Mouse (Mus musculus) adrenal gland, postnatal 25 days (tissue): ENCODE data around the gene Scgb2b7. TPM values are rescaled to one million over a fixed set of nuclear protein-coding genes. Genes with fewer than 3 reads are reported as not detected.
"Not testable (repeated sequence)": the region's sequence is repeated elsewhere in the genome, so short reads cannot be mapped to it uniquely, and the experiment has no call there.

Experiments used
- DNase-seq: peaks from one replicate; pipeline ENCODE4 v3.0.0; 2021; ENCODE audit warnings: mixed read lengths
- long read RNA-seq: library from polyadenylated mRNA; stranded (forward); transcript quantifications from one replicate; pipeline ENCODE4 v2.0.0, GENCODE M21; 2021
- total RNA-seq: library from RNA; stranded (reverse); gene quantifications from 2 replicates; pipeline ENCODE4 v1.2.3, GENCODE M21; 2021

Scgb2b7 gene
- total RNA-seq: not detected in 2 replicates
- long read RNA-seq: 0 reads

GRCm38 (mm10) chr7:31705657-31706056, at the start of gene Scgb2b7:
Scgb2b7 (minus strand) TSS chr7:31705757.
- not testable (repeated sequence) for DNase-seq

GRCm38 (mm10) chr7:31712365-31712764, 6.8 kb upstream of the Scgb2b7 start, which contains the start of gene Scgb1b7:
Scgb1b7 (plus strand) TSS chr7:31712665.
- not testable (repeated sequence) for DNase-seq

Other genes with a start within 250 kb of the Scgb2b7 start
- not detected in 2 replicates for gene Scgb1b7, start 6.9 kb upstream of the Scgb2b7 start, total RNA-seq